Mouse (Mus musculus) spleen, adult 2 months (tissue): ENCODE results near the gene Hacd2.

ENCODE experiments used
- CTCF ChIP-seq: fragments of 200-500 bp; IDR thresholded peaks from 2 replicates; pipeline ENCODE4 v1.5.1; 2011; ENCODE audit warnings: mild to moderate bottlenecking, inconsistent platforms; ENCODE audit not compliant: insufficient read depth, insufficient read length, insufficient replicate concordance; ENCODE audit errors: extremely low read depth
- POLR2A ChIP-seq: fragments of 200-500 bp; IDR thresholded peaks from 2 replicates; pipeline ENCODE4 v1.6.1; 2011; ENCODE audit warnings: low read depth, low read length, inconsistent platforms

DNA sequence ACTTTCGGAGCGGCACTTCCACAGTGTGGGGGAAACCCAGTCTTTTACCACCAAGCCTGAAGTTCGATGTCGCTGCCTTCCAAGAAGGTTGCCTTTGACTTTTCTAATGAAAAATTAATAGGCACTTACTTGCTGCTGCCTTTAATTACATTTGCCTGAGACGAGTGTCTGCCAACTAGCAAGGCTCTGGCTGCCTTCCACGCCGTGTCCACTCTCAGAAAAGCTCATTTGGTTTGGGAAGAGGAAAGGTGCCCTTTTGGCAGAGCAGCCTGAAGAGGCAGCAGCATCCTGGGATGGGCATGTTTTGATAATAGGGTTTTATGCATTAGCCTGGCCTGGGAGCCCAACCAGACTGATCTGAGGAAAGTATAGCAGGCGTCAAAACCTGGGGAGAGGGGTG lies 119.6 kb downstream of the Hacd2 start:
- no peak for TF ChIP-seq CTCF
- TF ChIP-seq POLR2A = no peak
